Mouse (Mus musculus) left cerebral cortex, postnatal 36 days (tissue): ENCODE measurements around the gene Arcn1. TPM values are rescaled to one million over a fixed set of nuclear protein-coding genes. Genes with fewer than 3 reads are reported as not detected.

ENCODE experiments used
- DNase-seq, 2 experiments: peaks; one replicate each; pipeline ENCODE4 v3.0.0; 2021 to 2022; ENCODE audit warnings: low spot score in 2 of 2, mixed read lengths in 1 of 2
- intact Hi-C: fragments of 180-260 bp; cut with DNase I; formaldehyde crosslinking; loops from one replicate; pipeline ENCODE4 v1.15.1; 2025
- total RNA-seq, 2 experiments: library from RNA; stranded (reverse); gene quantifications; 2 replicates each; pipeline ENCODE4 v1.2.3; 2021

Arcn1 gene
- total RNA-seq, 2 experiments from 2014 or later = 89.0 to 99.0 TPM

DNA sequence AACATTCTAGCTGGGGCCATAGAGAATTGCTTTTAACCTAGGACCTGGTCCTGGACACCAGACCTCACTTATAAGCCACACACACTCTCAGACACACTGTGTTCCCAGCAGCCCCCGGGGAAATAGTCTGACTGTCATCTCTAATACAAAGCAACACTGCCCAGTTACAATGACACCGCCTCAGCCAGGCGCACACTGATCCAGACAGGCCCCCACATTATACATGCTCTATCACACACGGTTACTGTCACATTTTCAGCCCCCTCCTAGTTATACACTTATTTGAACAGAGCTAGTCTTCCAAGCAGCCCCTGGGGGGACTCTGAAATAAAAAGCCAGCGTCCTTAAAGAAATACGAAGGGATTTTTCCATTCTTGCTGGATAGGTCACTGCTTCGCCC, 45.1 kb downstream of the Arcn1 start:
- no peak for DNase-seq
- intact Hi-C loops = loop anchor here (5.0 kb wide), 1 partner anchor 35 kb away; no protein-coding TSS in a partner anchor

DNA sequence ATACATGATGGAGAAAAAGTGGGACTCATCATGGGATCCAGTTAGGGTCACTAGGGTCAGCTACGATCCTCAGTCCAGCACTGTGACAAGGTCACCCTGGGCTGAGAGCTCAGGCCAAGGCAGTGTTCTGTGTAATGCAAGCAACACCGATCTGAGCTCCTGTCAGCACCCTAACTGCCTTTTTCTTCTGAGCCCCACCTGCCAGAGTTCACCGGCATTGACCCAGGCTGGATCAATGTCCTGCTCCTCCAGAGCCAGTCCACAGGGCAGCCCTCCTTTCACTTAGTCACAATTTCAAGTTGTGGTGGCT, 45.8 kb downstream of the Arcn1 start:
- intact Hi-C loops = loop anchor here (5.0 kb wide), 1 partner anchor 35 kb away; no protein-coding TSS in a partner anchor

DNA sequence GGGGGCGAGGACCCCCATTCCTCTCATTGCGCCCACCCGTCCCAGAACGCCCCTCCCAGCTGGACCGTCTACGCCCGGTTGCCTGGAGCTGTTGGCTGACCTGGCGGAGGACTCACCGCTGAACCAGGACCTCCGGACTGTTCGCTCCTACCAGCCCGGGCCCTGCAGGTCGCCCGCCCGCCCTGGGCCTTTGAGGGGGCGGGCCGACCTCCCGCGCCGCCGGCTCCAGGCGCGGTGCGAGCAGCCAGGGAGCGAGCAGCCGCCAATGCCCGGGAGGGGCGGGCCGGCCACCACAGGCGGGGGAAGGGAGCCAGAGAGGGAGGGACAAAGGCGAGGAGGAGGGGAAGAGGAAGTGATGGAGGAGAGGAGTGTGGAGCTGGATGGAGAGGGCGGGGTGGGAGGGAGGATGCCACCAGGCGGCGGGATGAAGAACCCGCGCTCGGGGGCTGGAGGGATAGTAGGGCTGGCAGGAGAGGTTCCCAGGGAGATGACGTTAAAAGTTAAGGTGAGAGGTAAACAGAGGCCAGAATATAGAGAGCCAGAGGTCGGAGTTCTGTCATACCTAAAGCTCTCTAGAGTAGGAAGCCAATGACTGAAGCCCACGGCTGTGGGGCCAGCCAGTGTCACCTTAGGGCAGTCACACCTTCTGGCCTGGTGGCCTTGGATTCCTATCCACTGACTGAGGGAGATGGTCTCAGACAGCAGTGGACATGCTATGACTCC, 46.3 kb downstream of the Arcn1 start:
- intact Hi-C loops = loop anchor here (5.0 kb wide), 1 partner anchor 34 kb away; no protein-coding TSS in a partner anchor
- peak; percentile 81 to 83 for DNase-seq

More for the DNA sequence above, 45.8 kb downstream of the Arcn1 start:
- no peak for DNase-seq

GRCm38 (mm10) chr9:44720358-44721153, 47.1 kb downstream of the Arcn1 start:
- intact Hi-C loops = loop anchor here (5.0 kb wide), 1 partner anchor 33 kb away; no protein-coding TSS in a partner anchor
- DNase-seq = no peak

DNA sequence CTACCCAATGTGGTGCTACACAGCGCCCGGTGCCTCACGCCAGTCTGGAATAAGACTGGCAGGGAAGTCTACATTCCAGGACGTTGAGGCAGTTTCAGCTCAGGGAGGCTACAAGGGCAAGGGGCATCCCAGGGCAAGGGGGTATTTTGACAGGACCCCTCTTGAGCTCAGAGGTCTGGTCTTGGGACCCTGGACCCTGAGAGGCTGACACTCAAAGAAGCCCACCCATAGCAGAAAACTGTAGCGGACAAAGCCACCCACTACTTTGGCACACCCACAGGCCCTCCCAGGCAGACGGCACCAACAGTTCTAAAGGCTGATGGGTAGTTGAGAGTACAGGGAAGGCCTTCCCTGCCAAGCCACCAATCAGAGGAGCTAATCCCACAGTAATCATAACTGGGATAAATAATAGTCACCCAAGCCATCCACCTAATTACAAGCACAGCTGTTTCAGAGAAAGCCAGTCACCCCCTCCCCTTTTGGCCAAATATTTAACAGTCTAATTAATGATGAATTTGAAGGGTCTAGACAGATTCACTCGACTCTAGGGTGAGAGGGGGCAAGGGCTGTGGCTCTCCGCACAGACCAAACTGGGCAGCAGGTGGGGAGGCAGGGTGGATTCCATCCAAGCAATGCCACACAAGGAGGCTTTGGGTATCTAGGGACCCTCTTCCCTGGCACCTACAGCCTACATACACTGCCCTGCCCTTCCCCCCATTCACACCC, 47.9 kb downstream of the Arcn1 start:
- intact Hi-C loops = loop anchor here (5.0 kb wide), 1 partner anchor 32 kb away; no protein-coding TSS in a partner anchor
- DNase-seq = no peak

- no peak for DNase-seq
- intact Hi-C loops = no loop called here
Observed at GRCm38 (mm10) chr9:44718937-44719631, 48.6 kb downstream of the Arcn1 start.

GRCm38 (mm10) chr9:44717822-44718242, 49.8 kb downstream of the Arcn1 start:
- no peak for DNase-seq
- intact Hi-C loops = no loop called here

DNA sequence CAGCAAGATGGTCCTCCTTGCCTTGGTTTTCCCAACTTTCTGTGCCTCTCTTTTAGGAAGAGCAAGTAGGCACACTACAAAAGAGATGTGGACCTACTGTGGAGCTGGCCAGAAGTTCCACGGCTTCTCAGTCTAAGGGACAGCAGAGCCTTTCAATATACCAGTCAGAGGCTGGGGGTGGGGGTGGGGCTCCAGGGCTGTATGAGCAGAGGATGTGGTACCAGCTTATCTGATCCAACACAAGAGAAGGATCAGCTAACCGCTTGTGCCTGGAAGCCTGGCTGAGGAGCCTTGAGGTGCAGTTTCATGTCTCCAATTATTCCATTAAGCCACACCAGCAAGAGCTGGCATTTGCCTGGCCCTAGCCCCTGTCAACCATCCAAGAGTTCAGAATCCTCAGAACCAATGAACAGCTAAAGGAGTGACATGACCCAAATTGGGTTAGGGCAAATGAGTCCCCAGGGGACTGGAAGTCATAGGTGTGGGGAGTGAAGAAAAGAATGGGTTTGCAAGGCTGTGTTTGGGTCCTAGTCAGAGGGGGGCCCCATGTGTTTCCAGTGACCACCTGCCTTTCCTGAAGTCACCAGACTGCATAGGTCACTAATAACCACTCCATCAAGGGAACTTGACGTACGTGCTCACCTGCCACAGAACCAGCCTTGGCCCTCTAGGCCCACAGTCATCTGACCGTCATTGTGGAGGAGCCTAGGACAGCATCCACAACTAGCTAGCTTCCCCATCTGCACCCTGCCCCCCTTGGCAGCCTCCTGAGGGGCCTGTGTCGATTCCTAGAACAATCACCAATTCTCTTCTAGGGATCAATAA, 50.4 kb downstream of the Arcn1 start:
- intact Hi-C loops = no loop called here
- DNase-seq = no peak

- no peak for DNase-seq
- intact Hi-C loops = no loop called here
Observed at GRCm38 (mm10) chr9:44715705-44716362, 51.8 kb downstream of the Arcn1 start.

DNA sequence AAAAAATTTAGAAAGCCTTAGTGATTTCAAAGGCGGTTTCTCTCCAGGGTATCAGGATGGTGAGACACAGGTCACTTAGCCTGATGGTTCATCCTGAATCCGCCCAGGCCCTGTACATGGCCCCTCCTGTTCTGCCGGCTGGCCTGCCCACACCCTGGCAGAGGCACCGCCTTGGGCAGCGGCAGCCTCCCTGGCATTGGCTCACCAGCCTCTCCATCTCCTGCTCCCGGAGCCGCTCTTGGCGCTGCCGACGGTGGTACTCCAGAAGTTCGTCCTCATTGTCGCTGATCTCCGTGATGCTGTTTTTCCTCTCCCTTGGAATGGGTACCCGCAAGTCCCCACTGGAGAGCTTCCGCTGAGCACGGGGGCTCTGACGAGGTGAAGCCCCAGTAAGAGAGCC, 52.5 kb downstream of the Arcn1 start:
- intact Hi-C loops = no loop called here
- DNase-seq = no peak

DNA sequence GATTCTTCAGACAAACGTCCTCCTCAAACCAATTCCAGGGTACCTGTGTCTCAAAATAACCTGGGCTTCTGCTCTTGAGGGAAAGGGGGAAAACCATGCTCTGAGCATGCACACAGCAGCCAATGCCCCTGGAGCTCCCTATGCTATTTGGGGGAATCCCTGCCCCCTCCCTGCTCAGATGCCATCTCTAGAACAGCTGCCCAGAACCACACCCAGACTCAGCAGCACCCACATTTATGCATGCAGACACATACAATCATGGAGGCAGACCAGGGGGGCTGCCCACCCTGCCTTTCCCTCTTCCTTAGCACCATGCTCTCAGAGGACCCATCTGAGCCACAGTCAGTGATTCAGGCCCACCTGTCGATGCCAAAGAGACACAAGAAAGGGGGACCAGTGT, 54.1 kb downstream of the Arcn1 start:
- intact Hi-C loops = no loop called here
- DNase-seq = no peak

GRCm38 (mm10) chr9:44713080-44713479, 54.6 kb downstream of the Arcn1 start:
- intact Hi-C loops = no loop called here
- DNase-seq = no peak

DNA sequence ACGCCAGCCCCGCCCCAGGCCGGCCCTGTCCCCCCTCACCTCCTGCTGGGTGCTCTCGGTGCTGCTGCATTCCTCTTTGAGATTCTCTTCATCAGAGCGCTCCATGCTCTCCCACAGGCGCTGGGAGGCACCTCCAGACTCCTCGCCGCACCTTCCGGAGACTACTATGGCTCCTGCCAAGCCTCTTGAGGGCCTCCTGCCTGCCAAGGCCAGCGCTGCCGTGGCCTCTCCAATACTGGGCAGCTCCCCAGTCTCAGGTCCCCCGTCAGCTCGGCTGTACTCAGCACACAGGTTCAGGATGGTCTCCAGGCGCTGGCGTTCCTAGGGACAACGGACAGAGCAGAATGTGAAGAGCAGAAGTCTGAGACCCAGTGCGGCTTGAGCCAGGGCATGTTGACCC, 56.0 kb downstream of the Arcn1 start:
- intact Hi-C loops = no loop called here
- DNase-seq = no peak

- no peak for DNase-seq
- intact Hi-C loops = no loop called here
Observed at GRCm38 (mm10) chr9:44710213-44710612, 57.4 kb downstream of the Arcn1 start.

- intact Hi-C loops = loop anchor here (2.0 kb wide), 1 partner anchor 23 kb away; no protein-coding TSS in a partner anchor
- no peak for DNase-seq
Observed at GRCm38 (mm10) chr9:44709600-44709999, 58.0 kb downstream of the Arcn1 start.

DNA sequence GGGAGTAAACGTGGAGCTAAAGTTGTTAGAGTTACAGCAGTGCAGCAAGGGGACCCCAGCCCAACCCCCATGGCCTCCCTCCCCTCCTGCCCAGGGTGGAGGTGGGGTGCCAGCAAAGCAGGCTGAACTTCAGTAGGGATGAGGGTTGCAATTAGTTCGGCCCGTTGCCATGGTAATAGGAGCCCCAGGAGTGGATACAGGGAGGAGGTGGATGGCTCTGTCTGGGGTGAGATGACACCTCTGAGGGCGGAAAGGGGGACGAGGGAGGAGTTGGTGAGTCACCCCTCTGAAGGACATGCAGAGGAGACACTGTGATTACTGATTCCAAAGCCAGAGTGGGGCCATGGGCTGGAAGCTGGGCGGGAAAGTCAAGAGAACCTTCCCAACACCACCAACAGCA, 58.7 kb downstream of the Arcn1 start:
- no peak for DNase-seq
- intact Hi-C loops = loop anchor here (2.0 kb wide), 1 partner anchor 24 kb away; no protein-coding TSS in a partner anchor

DNA sequence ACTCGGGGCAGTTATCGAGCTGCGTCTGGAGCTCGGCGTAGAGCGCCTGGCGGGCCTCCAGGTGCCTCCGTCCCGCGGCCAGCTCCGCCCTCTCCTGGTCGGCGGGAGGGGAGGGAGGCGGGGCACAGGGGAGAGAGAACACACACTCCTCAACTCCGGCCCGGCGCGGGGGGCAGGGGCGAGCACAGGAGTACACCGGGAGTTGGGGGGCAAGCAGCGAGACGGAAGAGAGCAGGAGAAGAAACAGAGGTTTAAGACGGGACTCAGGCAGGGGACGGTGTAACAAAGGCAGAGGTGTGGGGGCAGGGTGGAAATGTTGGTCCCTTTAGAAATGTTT, 59.2 kb downstream of the Arcn1 start:
- no peak for DNase-seq
- intact Hi-C loops = loop anchor here (2.0 kb wide), 1 partner anchor 24 kb away; no protein-coding TSS in a partner anchor

GRCm38 (mm10) chr9:44707749-44708428, 59.8 kb downstream of the Arcn1 start:
- intact Hi-C loops = loop anchor here (2.0 kb wide), 1 partner anchor 25 kb away; no protein-coding TSS in a partner anchor
- no peak for DNase-seq
